Mouse (Mus musculus): Measurements from ENCODE around the gene Tspyl3. TPM values are rescaled to one million over a fixed set of nuclear protein-coding genes. Genes with fewer than 3 reads are reported as not detected.
A peak's percentile ranks its signal among the peaks of the same experiment; 100 is the strongest.

Gene Tspyl3
- polyA plus RNA-seq, 1 experiment from 2014 or later, result 3.5 TPM

- Histone ChIP-seq H3K4me1 (replicated peaks; ENCODE audit: control insufficient read depth, insufficient read depth, low read length) (no peaks in the 10 kb centered on the region), H3K9me3 (ENCODE audit: control insufficient read depth) (no peaks in the 10 kb centered on the region), H3K36me3 (ENCODE audit: control insufficient read depth, insufficient read depth) (peaks cover 36% of the 10 kb centered on the region), H3K27ac (ENCODE audit: low read depth, low read length) (no peak overlapping the region), H3K4me2 (replicated peaks; ENCODE audit: low read depth) (no peak overlapping the region), H3K4me3 (ENCODE audit: low read depth, low read length) (no peak overlapping the region), H3K27me3 (replicated peaks; ENCODE audit: control insufficient read depth, insufficient read depth, low read length) (no peaks in the 10 kb centered on the region), H3K9ac (ENCODE audit: low read depth, low read length) (no peak overlapping the region)
- WGBS, result 91% methylated on average over 5 of the region's 5 CpGs
- TF ChIP-seq CTCF (IDR thresholded peaks at IDR 0.05; ENCODE audit: low read depth), result no peak
- ATAC-seq, result no peak
Observed at GRCm38 (mm10) chr2:153211451-153211850, 13.8 kb downstream of the Tspyl3 start.

DNA sequence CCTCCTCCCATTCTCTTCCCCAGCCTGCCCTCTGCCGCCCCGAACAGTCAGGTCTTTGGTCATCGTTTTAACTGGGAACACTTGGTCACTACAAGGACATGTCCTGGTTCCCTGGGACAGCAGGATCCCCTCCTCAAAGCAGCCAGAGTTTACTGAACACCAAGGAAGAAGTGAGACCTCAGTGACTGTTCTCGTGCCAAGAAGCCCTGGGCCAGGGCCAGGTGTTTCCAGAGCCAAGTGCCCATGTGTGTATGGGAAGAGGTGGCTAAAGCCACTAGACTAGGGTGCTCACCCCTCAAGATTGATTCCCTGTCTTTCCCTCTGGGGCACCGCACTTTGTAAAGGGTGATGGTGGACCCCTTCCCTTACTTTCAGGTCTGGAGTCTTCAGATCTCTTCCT lies 16.0 kb downstream of the Tspyl3 start:
- ATAC-seq, result no peak
- no peak overlapping the region for H3K27ac ChIP-seq (ENCODE audit: low read depth, low read length)
- no peak overlapping the region for H3K4me2 ChIP-seq (replicated peaks; ENCODE audit: low read depth)
- WGBS, result 74% methylated on average over 5 of the region's 5 CpGs
- no peak overlapping the region for H3K4me3 ChIP-seq (ENCODE audit: low read depth, low read length)
- H3K4me1 ChIP-seq (replicated peaks; ENCODE audit: control insufficient read depth, insufficient read depth, low read length), result no peaks in the 10 kb centered on the region
- H3K9ac ChIP-seq (ENCODE audit: low read depth, low read length), result no peak overlapping the region
- peaks cover 57% of the 10 kb centered on the region for H3K36me3 ChIP-seq (ENCODE audit: control insufficient read depth, insufficient read depth)
- no peak for TF ChIP-seq CTCF (IDR thresholded peaks at IDR 0.05; ENCODE audit: low read depth)
- no peaks in the 10 kb centered on the region for H3K27me3 ChIP-seq (replicated peaks; ENCODE audit: control insufficient read depth, insufficient read depth, low read length)
- no peaks in the 10 kb centered on the region for H3K9me3 ChIP-seq (ENCODE audit: control insufficient read depth)

- no peak for ATAC-seq
- H3K36me3 ChIP-seq (ENCODE audit: control insufficient read depth, insufficient read depth), result peaks cover 68% of the 10 kb centered on the region
- H3K9me3 ChIP-seq (ENCODE audit: control insufficient read depth), result no peaks in the 10 kb centered on the region
Observed at GRCm38 (mm10) chr2:153208149-153208548, 17.1 kb downstream of the Tspyl3 start.

DNA sequence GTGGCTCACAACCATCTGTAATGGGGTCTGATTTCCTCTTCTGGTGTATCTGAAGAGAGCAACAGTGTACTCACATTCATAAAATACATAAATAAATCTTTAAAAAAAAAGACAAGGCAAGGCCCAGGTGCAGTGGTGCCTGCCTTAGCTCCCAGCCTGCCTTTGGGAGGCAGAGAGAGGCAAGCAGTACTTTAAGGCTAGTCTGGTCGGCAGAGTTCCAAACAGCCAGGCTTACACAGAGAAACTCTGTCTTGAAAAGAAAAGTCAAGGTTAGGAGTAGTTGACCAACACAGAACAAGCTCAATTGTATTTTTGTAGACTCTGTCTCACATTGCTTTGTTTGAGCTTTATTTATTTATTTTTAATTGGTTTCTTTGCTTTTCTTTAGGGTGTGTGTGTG lies 22.5 kb downstream of the Tspyl3 start:
- H3K4me3 ChIP-seq (ENCODE audit: low read depth, low read length), result no peak overlapping the region
- H3K27ac ChIP-seq (ENCODE audit: low read depth, low read length), result no peak overlapping the region
- peaks cover 90% of the 10 kb centered on the region for H3K36me3 ChIP-seq (ENCODE audit: control insufficient read depth, insufficient read depth)
- no peak overlapping the region for H3K4me2 ChIP-seq (replicated peaks; ENCODE audit: low read depth)
- no peaks in the 10 kb centered on the region for H3K4me1 ChIP-seq (replicated peaks; ENCODE audit: control insufficient read depth, insufficient read depth, low read length)
- no peak overlapping the region for H3K9ac ChIP-seq (ENCODE audit: low read depth, low read length)
- no peak for ATAC-seq
- TF ChIP-seq CTCF (IDR thresholded peaks at IDR 0.05; ENCODE audit: low read depth), result no peak
- 72% methylated on average over 1 of the region's 1 CpGs for WGBS
- no peaks in the 10 kb centered on the region for H3K9me3 ChIP-seq (ENCODE audit: control insufficient read depth)
- no peaks in the 10 kb centered on the region for H3K27me3 ChIP-seq (replicated peaks; ENCODE audit: control insufficient read depth, insufficient read depth, low read length)

More at GRCm38 (mm10) chr2:153208149-153208548, 17.1 kb downstream of the Tspyl3 start:
- Histone ChIP-seq H3K4me3 (ENCODE audit: low read depth, low read length) (no peak overlapping the region), H3K9ac (ENCODE audit: low read depth, low read length) (no peak overlapping the region), H3K27ac (ENCODE audit: low read depth, low read length) (0 out of 2 replicates have a peak overlapping the region, but pooled peaks have one; percentile 28), H3K4me1 (replicated peaks; ENCODE audit: control insufficient read depth, insufficient read depth, low read length) (no peaks in the 10 kb centered on the region), H3K27me3 (replicated peaks; ENCODE audit: control insufficient read depth, insufficient read depth, low read length) (no peaks in the 10 kb centered on the region), H3K4me2 (replicated peaks; ENCODE audit: low read depth) (no peak overlapping the region)
- 97% methylated on average over 2 of the region's 2 CpGs for WGBS
- no peak for TF ChIP-seq CTCF (IDR thresholded peaks at IDR 0.05; ENCODE audit: low read depth)

DNA sequence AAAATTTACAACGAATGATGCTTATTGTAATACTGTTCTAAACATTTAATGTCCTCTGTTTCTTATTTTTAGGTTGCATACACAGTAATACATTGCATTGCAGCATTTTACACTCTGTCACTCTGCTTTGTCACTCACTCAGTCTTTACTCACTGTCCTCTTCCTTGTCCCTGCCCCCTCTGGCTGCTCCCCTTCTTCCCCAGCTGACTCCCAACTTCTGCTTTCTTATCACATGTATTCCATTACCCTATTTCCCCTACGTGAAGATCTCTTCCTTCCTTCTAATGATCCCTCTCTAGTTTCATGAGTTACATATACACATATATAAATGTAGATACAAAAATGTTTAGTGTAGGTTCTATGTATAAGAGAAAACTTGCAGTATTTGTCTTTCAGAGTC lies 26.1 kb downstream of the Tspyl3 start:
- WGBS, result 84% methylated on average over 2 of the region's 2 CpGs
- TF ChIP-seq CTCF (IDR thresholded peaks at IDR 0.05; ENCODE audit: low read depth), result no peak
- Histone ChIP-seq H3K36me3 (ENCODE audit: control insufficient read depth, insufficient read depth) (peaks cover 79% of the 10 kb centered on the region), H3K4me2 (replicated peaks; ENCODE audit: low read depth) (no peak overlapping the region), H3K4me1 (replicated peaks; ENCODE audit: control insufficient read depth, insufficient read depth, low read length) (no peaks in the 10 kb centered on the region), H3K27ac (ENCODE audit: low read depth, low read length) (no peak overlapping the region), H3K4me3 (ENCODE audit: low read depth, low read length) (no peak overlapping the region), H3K27me3 (replicated peaks; ENCODE audit: control insufficient read depth, insufficient read depth, low read length) (no peaks in the 10 kb centered on the region), H3K9me3 (ENCODE audit: control insufficient read depth) (no peaks in the 10 kb centered on the region), H3K9ac (ENCODE audit: low read depth, low read length) (no peak overlapping the region)
- ATAC-seq, result no peak

DNA sequence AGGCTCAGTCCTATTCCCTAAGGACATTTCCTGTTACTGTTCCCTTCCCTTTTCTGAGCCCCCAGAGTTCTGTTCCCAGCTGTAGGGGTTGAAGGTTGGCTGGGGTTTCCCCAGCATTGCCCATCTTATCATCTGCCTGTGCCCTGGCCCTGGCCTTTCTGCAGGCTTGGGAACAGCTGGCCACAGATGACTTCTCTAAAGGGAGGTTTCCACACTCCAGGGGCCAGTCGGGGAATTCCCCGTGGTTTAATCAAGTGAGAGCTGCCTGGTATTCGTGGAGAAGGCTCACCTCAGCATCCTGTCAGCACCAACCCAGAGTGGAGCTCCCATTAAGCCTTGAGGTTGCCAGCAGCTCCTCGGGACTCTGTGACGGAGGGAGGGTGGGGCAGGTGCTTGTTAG lies 26.8 kb downstream of the Tspyl3 start:
- 56% methylated on average over 5 of the region's 5 CpGs for WGBS

DNA sequence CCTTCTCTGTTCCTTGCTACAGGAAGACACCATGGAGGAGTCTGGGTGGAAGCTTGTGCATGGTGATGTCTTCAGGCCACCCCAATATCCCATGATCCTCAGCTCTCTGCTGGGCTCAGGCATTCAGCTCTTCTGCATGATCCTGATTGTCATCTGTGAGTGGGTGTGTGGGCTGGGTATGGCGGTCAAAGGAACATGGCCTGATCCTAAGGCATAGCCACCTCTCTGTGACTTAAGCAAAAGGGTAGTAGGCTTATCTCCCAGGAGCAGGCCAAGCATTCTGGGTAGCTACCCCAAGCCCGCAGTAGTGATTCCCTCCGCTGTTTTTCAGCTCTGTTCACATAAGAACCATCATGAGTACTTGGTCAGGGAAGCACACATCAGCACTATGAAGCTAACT lies 31.0 kb downstream of the Tspyl3 start:
- no peak for ATAC-seq
- 96% methylated on average over 3 of the region's 3 CpGs for WGBS
- H3K27ac ChIP-seq (ENCODE audit: low read depth, low read length), result no peak overlapping the region
- H3K36me3 ChIP-seq (ENCODE audit: control insufficient read depth, insufficient read depth), result peaks cover 76% of the 10 kb centered on the region
- no peak for TF ChIP-seq CTCF (IDR thresholded peaks at IDR 0.05; ENCODE audit: low read depth)
- H3K27me3 ChIP-seq (replicated peaks; ENCODE audit: control insufficient read depth, insufficient read depth, low read length), result no peaks in the 10 kb centered on the region
- no peak overlapping the region for H3K9ac ChIP-seq (ENCODE audit: low read depth, low read length)
- H3K4me1 ChIP-seq (replicated peaks; ENCODE audit: control insufficient read depth, insufficient read depth, low read length), result no peaks in the 10 kb centered on the region
- H3K4me2 ChIP-seq (replicated peaks; ENCODE audit: low read depth), result no peak overlapping the region
- H3K4me3 ChIP-seq (ENCODE audit: low read depth, low read length), result no peak overlapping the region
- no peaks in the 10 kb centered on the region for H3K9me3 ChIP-seq (ENCODE audit: control insufficient read depth)

More for the DNA sequence above, 26.8 kb downstream of the Tspyl3 start:
- Histone ChIP-seq H3K9me3 (ENCODE audit: control insufficient read depth) (no peaks in the 10 kb centered on the region), H3K27ac (ENCODE audit: low read depth, low read length) (peak overlapping the region; percentile 54; the same call in 1 of the 2 replicates), H3K4me3 (ENCODE audit: low read depth, low read length) (no peak overlapping the region), H3K36me3 (ENCODE audit: control insufficient read depth, insufficient read depth) (peaks cover 72% of the 10 kb centered on the region), H3K9ac (ENCODE audit: low read depth, low read length) (no peak overlapping the region), H3K4me2 (replicated peaks; ENCODE audit: low read depth) (no peak overlapping the region), H3K27me3 (replicated peaks; ENCODE audit: control insufficient read depth, insufficient read depth, low read length) (no peaks in the 10 kb centered on the region), H3K4me1 (replicated peaks; ENCODE audit: control insufficient read depth, insufficient read depth, low read length) (no peaks in the 10 kb centered on the region)
- no peak for ATAC-seq
- no peak for TF ChIP-seq CTCF (IDR thresholded peaks at IDR 0.05; ENCODE audit: low read depth)
